Mouse (Mus musculus) ES-CJ7 (cell line): Measurements from ENCODE around the gene Rab12.
A peak's percentile ranks its signal among the peaks of the same experiment; 100 is the strongest.

Experiments
- DNase-seq: peaks from one replicate; pipeline ENCODE4 v3.0.0; 2011; ENCODE audit warnings: low read depth, low spot score

Rab12 gene

GRCm38 (mm10) chr17:66502865-66503264 lies 16.7 kb downstream of the Rab12 start:
- DNase-seq = no peak

DNA sequence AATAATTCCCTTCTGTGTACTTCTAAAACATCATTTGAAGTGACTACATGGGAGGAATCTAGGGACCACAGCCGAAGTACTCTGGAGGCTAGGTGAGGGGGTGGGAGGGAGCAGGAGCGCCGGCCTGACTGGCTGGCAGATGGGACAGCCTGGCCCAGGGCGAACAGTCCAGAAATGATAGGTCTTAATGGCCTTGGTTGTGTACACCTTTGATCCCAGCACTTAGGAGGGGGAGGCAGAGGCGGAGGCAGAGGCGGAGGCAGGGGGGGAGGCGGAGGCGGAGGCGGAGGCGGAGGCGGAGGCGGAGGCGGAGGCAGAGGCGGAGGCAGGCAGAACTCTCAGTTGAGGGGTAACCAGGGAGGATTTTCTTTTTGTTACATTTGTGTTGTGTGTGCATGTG lies 20.9 kb downstream of the Rab12 start:
- DNase-seq = no peak

DNA sequence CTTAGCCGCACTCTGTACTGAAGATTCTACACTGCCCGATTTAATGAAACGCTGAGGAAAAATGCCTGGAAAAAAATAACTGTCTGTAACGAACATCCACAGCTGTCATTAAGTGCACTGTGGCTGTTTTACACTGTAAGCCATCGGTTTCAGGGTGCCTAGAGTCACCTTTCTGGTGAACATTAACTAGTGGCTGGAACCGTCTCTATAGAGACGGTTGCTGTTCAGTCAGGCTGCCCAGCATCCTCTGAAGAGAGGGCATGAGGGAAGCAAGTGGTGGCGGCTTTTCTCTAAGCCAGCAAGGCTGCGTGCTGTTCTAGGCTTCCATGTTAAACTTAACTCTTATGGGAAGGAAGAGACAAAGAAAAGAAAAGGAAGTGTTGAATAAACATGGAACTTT lies 22.9 kb downstream of the Rab12 start:
- DNase-seq = no peak

- peak; percentile 82 for DNase-seq
Measured at GRCm38 (mm10) chr17:66490022-66490601, 29.4 kb downstream of the Rab12 start.

GRCm38 (mm10) chr17:66486576-66486975 lies 33.0 kb downstream of the Rab12 start:
- DNase-seq = peak; percentile 85

DNA sequence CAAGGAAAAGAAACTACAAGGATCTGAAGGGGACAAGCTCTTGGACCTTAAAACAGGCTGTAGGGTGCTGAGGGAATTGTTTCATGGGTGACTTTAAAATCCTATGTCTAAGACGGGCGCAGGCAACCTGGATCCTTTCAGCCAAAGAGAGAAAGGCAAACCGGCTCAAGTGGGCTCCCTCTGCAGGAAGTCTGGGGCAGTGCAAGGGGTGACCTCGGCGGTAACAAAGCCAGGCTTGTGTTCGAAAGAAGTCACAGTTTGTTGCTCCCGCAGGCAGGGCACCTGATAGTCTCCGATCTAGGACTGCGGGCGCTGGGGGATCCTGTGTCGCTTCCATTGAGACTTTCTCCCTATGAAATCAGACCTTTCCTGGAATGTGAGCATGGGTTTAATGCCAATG lies 33.8 kb downstream of the Rab12 start:
- DNase-seq = peak; percentile 93

- DNase-seq = peak; percentile 80
Measured at GRCm38 (mm10) chr17:66484965-66485364, 34.6 kb downstream of the Rab12 start.

GRCm38 (mm10) chr17:66483651-66484454 lies 35.7 kb downstream of the Rab12 start:
- peak; percentile 96 for DNase-seq

GRCm38 (mm10) chr17:66481295-66481694 lies 38.2 kb downstream of the Rab12 start:
- peak; percentile 84 for DNase-seq

DNA sequence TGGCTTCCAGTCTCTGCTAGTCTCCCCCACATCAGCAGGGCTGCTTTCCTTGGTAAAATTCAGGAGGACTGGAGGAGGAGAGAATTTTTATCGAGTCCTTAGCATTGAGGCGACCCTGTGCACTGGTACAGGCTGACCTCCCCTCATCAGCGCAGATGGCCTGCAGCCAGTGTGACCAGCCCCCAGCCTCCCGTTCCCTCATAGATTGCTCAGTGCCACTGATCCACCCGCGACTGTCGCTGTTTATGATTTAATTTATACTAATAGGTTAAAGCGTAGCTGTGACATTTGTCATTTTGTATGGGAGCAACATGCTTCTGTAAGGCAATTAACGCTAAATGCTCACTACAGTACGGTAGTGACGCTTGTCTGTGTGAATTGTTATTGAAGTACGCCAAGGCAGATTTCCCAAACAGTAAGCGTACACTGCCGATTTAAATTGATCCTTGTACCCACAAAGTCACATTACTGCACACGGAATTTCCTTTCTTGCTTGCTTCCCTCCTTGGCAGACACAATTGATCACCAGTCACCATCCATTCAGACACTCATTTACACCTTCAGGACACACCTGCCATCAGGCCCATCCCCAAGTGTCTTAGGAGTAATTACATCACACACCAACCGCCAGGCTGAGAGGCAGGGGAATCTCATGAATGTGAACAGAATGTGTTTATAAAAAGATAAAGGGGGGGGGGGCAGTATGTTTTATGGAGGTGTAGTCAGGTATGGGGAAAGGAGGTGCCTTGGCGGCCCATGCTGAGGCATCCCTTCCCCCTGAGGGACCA lies 38.8 kb downstream of the Rab12 start:
- peak; percentile 73 for DNase-seq

DNA sequence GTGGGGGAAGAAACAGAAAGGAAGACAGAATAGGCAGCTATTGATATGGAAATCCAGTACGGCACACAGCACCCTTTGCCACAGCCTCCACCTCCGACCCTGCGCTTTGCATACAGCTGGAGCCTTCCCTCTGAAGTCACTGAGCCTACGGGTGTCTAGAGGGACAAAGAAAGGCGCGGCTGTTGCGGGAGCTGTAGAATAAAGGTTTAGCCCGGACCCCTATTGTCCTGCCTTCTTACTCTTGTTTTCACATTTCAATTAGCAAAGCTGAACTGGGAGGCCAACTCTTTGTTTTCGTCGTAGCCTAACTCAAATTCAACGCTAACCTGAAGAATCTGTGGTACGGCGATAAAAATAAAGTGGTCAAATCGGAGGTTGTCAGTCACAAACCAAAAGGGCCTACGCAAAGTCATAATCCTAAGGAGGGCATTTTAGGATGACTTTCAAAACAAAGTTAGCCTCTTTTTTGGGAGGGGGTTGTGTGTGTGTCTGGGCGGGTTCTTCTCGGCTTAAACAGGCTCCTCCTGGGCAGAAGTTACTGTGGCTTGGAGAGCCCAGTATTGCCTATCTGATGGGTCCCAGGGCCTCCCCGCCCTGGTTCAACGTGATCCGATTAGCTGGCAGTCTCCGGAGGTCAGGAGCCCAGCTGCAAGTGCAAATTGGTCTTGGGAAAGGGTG lies 39.6 kb downstream of the Rab12 start:
- DNase-seq = peak; percentile 99

GRCm38 (mm10) chr17:66479311-66479710 lies 40.2 kb downstream of the Rab12 start:
- DNase-seq = peak; percentile 95

GRCm38 (mm10) chr17:66473205-66473604 lies 46.3 kb downstream of the Rab12 start:
- DNase-seq = peak; percentile 68

DNA sequence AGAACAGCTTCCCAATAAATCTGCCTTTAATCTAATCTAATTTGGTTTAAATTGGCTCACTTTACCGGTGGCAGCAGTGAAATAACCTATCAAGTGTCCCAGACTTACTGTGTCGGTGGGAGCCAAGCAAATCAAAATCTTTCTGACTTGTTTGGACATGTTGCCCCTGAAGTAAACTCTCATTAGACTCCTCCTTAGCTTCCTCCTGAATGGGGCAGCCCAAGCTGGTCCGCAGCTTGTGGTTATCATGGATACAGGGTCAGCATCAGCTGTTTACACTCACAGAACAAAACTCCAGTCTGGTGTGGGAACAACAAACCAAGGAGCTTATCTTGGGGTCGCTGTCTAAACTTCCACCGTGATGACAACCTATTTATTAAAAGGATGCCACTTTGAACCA lies 47.8 kb downstream of the Rab12 start:
- no peak for DNase-seq

DNA sequence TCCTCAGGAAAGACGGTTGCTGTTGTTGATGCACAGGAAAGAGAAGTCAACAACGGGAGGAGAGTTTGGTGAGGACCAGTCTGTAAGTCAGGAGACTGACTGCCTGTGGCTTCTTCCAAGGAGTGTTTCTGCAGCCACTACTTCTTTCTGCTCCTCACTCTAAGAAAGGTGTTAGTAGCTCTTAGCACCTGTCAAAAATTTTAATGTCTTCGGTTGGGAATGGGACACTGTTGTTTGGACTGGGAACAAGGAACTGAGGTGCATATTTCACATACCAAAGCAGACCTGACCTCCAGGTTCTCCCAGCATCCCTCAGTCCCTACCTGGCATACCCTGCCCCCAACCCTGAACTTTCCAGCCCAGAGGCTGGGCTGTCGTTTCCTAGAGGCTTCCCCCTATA lies 48.3 kb downstream of the Rab12 start:
- DNase-seq = peak; percentile 59

- peak; percentile 77 for DNase-seq
Measured at GRCm38 (mm10) chr17:66470020-66470419, 49.5 kb downstream of the Rab12 start.

DNA sequence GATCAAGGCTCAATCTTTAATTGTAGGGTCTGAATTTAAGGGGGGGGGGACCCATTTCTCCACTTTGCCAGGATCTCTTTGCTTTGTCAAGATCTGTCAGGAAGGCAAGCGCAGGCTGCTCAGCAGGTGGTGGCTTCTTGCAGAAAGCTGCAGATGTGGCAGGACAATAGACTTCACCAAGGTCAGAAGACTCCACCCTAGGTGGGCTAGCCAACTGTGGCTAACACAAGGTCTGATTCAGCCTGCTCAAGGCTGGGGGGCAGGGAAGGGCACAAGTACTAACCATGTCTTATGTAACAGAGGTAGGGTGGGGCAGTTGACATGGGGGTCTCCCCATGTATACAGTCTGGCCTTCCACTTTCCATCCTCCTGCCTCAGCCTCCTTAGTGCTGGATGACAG lies 62.3 kb downstream of the Rab12 start:
- DNase-seq = peak; percentile 97

GRCm38 (mm10) chr17:66451143-66451542 lies 68.4 kb downstream of the Rab12 start:
- peak; percentile 94 for DNase-seq

GRCm38 (mm10) chr17:66450526-66451070 lies 68.9 kb downstream of the Rab12 start:
- no peak for DNase-seq

DNA sequence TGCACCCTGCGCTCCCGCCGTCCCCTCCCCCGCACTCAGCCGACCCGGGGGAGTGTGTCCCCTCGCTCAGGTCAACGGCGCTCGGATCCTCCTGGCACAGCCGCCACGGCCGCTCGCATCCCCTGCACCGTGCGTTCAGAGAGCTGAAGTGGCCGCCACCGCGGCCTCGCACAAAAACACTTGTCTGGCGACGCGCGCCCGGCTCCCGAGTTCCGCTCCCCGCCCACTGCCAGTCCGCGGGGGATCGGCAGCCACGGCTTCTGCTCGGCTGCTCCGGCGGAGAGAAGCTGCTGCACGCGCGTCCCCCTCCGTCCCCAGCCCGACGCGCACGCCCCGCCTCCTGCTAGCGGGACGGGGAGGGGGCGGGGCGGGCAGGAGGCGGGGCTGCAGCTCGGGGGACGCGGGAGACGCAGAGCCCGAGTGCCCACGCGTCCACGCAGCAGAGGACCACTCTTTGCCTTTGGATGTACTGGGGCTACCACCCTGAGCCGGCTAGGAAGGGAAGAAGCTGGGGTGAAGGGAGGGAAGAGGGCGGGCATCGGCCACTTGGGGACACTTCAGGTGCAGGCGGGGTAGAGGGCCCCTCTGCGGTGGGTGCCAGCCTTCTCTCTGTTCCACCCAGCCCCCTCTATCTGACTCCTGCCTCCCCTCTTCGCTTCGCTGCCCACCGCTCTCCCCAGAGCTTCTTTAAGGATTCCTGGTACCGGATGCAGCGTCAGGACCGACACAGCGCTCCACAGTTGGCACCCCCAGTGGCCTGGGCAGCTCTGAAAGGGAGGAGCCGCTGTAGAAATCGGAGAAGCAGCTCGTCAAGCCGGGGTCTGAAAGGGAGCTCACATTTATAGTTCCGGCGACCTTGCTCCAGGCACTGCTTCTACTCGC lies 69.8 kb downstream of the Rab12 start, which contains the start of gene Mtcl1:
Gene Mtcl1, minus strand, starts transcription at position 291 of the 882 bp plus-strand sequence.
- DNase-seq = peak; percentile 73
